Mouse (Mus musculus): ENCODE measurements at regions not wholly inside any gene's neighbourhood (a gene's known extent, or its start where the extent isn't known, plus 50 kb on each side); places are given as distances from the start of the nearest gene placed in this dataset.

DNA sequence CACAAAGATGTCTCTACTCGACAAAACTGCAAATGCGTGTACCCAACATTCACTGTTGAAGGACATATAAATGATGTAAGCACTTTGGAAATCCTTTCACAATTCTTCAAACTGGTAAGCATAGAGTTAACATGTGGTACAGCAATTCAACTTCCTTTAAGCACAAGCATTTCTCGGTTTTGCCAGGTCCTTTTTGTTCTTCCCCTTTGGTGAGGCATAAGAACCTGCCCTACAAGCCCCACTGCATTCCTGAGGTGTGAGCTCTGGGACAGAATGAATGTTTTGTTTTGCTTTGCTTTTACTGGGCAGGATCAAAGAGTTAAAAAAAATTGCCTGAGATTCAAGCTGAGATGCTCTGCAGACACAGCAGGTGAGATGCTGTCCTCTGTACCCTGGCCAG lies 793.9 kb downstream of the Inhba start:
- Histone ChIP-seq H3K4me1 (ENCODE audit: control insufficient read depth, insufficient read depth, low read length) (no peaks in the 10 kb centered on the region), H3K27ac (ENCODE audit: insufficient read depth, low read length) (no peak overlapping the region), H3K4me3 (ENCODE audit: insufficient read depth, low read length) (no peak overlapping the region)
- no peak for TF ChIP-seq POLR2A (IDR thresholded peaks at IDR 0.05; ENCODE audit: extremely low read depth, insufficient read depth, low read length)
- no peak for TF ChIP-seq CTCF (IDR thresholded peaks at IDR 0.05; ENCODE audit: extremely low read depth, insufficient read depth, low read length)
